Mouse (Mus musculus) limb, embryonic 14.5 days (tissue): ENCODE data around the gene Cyp21a1. TPM values are rescaled to one million over a fixed set of nuclear protein-coding genes. Genes with fewer than 3 reads are reported as not detected.
"Not testable (repeated sequence)": the region's sequence is repeated elsewhere in the genome, so short reads cannot be mapped to it uniquely, and the experiment has no call there.

Source experiments
- ATAC-seq: fragments of 200-750 bp; cut with Nextera tagmentation; 2 replicates; pipeline ENCODE4 v1.8.0; 2017; ENCODE audit warnings: low read depth, moderate number of reproducible peaks, moderate TSS enrichment; ENCODE audit not compliant: low FRiP score
- DNase-seq: peaks from one replicate; pipeline ENCODE4 v3.0.0-alpha.2; 2015; ENCODE audit warnings: low spot score
- H3K27ac ChIP-seq: fragments of 300-500 bp; sonication (generic); replicated peaks from 2 replicates; pipeline ENCODE4 v1.5.1; 2014; ENCODE audit warnings: low read depth, mild to moderate bottlenecking, low read length, moderate library complexity, mixed read lengths
- H3K27me3 ChIP-seq: fragments of 300-500 bp; sonication (generic); 2 replicates; pipeline ENCODE4 v1.6.1; 2014; ENCODE audit warnings: low read length, mixed read lengths; ENCODE audit not compliant: control insufficient read depth, insufficient read depth
- H3K36me3 ChIP-seq: fragments of 300-500 bp; sonication (generic); 2 replicates; pipeline ENCODE4 v1.6.1; 2014; ENCODE audit warnings: mild to moderate bottlenecking, low read length, moderate library complexity, mixed read lengths; ENCODE audit not compliant: control insufficient read depth, insufficient read depth
- H3K4me1 ChIP-seq: fragments of 300-500 bp; sonication (generic); 2 replicates; pipeline ENCODE4 v1.6.1; 2014; ENCODE audit warnings: antibody characterized with exemption, low read length, mixed read lengths; ENCODE audit not compliant: control insufficient read depth, insufficient read depth
- H3K4me2 ChIP-seq: fragments of 300-500 bp; sonication (generic); replicated peaks from 2 replicates; pipeline ENCODE4 v1.6.1; 2014; ENCODE audit warnings: low read depth, mild to moderate bottlenecking, low read length, moderate library complexity; ENCODE audit not compliant: severe bottlenecking
- H3K4me3 ChIP-seq: fragments of 300-500 bp; sonication (generic); replicated peaks from 2 replicates; pipeline ENCODE4 v1.5.1; 2014; ENCODE audit warnings: low read length
- H3K9ac ChIP-seq: fragments of 300-500 bp; sonication (generic); 2 replicates; pipeline ENCODE4 v1.6.1; 2014; ENCODE audit warnings: mild to moderate bottlenecking, low read depth, low read length, moderate library complexity; ENCODE audit not compliant: severe bottlenecking
- H3K9me3 ChIP-seq: fragments of 300-500 bp; sonication (generic); 2 replicates; pipeline ENCODE4 v1.6.1; 2016; ENCODE audit warnings: low read length; ENCODE audit not compliant: control insufficient read depth
- POLR2A ChIP-seq: fragments of 200-500 bp; IDR thresholded peaks from 2 replicates; pipeline ENCODE4 v1.8.0; 2012; ENCODE audit warnings: inconsistent platforms, mild to moderate bottlenecking, moderate library complexity, borderline replicate concordance; ENCODE audit not compliant: insufficient read depth, insufficient read length; ENCODE audit errors: extremely low read depth
- WGBS: fragments of 180-500 bp; shearing (Covaris S2); extraction: QIAGEN DNeasy Blood & Tissue Kit; methylation state at CpG from one replicate; pipeline ENCODE4 v1.1.7; 2014; 5-methylcytosine and 5-hydroxymethylcytosine counted together
- polyA plus RNA-seq, 2 experiments: library from polyadenylated mRNA; depleted of rRNA in 1 of 2; stranded (reverse) in 1 of 2; unstranded in 1 of 2; fragments of >200 nt; fragmentation: Nextera tagmentation in 1 of 2; extraction: Ambion mirVana in 1 of 2; gene quantifications; 2 replicates each; pipeline versions ENCODE4 v1.2.1 to v1.2.3; 2012 to 2014

Gene Cyp21a1
- polyA plus RNA-seq, 2 experiments, result 0.17 to 0.25 TPM

- Histone ChIP-seq H3K27me3 (no peaks in the 10 kb centered on the region), H3K36me3 (no peaks in the 10 kb centered on the region), H3K9ac (no peak overlapping the region), H3K4me3 (no peak overlapping the region), H3K9me3 (no peaks in the 10 kb centered on the region), H3K4me2 (no peak overlapping the region), H3K4me1 (no peaks in the 10 kb centered on the region), H3K27ac (no peak overlapping the region)
- no peak for DNase-seq
- ATAC-seq, result no peak
- TF ChIP-seq POLR2A, result no peak
- 77% methylated on average over 6 of the region's 6 CpGs for WGBS
Observed at GRCm38 (mm10) chr17:34804871-34805562, 656 bp upstream of the Cyp21a1 start.

- H3K9ac ChIP-seq, H3K27me3 ChIP-seq, H3K4me1 ChIP-seq, H3K4me3 ChIP-seq, DNase-seq, H3K9me3 ChIP-seq, H3K36me3 ChIP-seq, H3K27ac ChIP-seq, ATAC-seq, H3K4me2 ChIP-seq: not testable (repeated sequence)
- WGBS, result 94% methylated on average over 6 of the region's 6 CpGs
Observed at GRCm38 (mm10) chr17:34803367-34803766, 994 bp downstream of the Cyp21a1 start.

DNA sequence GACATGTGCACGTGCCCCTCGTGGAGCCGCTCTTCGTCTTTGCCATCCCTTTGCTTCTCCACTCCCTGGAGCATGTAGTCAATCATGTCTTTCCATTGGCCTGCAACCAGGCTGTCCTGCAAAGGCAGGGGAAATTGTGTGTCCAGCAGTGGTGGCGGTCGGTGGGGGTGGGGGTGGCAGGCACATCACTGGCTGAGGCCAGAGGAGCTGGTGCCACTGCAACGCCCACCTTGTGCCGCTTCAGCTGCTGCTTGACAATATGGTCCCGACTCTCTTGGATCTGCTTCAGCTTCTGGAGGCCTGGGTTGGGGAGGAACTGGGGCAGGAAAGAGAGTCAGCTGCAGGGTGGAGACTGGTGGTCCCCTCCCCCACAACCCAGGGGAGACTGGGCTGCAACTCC is 1.6 kb downstream of the Cyp21a1 start:
- not testable (repeated sequence) for H3K9me3 ChIP-seq, H3K27me3 ChIP-seq
- 91% methylated on average over 9 of the region's 9 CpGs for WGBS

DNA sequence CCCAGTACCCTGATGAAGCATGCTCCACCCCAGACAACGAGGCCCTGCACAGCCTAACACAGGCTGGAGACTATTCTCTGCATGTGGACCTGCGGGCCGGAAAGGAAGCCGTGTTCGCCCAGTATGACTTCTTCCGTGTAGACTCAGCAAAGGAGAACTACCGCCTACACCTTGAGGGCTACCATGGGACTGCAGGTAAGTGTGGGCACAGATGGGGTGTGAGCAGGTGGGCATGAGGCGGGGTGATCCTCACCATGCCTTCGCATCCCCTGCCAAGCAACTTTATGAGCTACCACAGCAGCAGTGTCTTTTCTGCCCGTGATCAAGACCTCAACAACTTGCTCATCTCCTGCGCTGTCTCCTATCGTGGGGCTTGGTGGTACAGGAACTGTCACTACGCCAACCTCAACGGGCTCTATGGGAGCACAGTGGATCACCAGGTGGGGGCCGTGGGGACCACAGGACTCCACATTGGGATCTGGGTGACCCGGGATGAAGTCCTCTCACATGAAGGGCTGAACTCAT is 3.5 kb downstream of the Cyp21a1 start:
- not testable (repeated sequence) for H3K9me3 ChIP-seq, DNase-seq, ATAC-seq, H3K4me3 ChIP-seq, H3K4me2 ChIP-seq, H3K27ac ChIP-seq, H3K36me3 ChIP-seq, H3K27me3 ChIP-seq, H3K9ac ChIP-seq, H3K4me1 ChIP-seq
- WGBS, result 92% methylated on average over 16 of the region's 16 CpGs

More for the DNA sequence above, 1.6 kb downstream of the Cyp21a1 start:
- H3K4me3 ChIP-seq, H3K9ac ChIP-seq, H3K4me2 ChIP-seq, H3K36me3 ChIP-seq, DNase-seq, H3K4me1 ChIP-seq, H3K27ac ChIP-seq, ATAC-seq: not testable (repeated sequence)

DNA sequence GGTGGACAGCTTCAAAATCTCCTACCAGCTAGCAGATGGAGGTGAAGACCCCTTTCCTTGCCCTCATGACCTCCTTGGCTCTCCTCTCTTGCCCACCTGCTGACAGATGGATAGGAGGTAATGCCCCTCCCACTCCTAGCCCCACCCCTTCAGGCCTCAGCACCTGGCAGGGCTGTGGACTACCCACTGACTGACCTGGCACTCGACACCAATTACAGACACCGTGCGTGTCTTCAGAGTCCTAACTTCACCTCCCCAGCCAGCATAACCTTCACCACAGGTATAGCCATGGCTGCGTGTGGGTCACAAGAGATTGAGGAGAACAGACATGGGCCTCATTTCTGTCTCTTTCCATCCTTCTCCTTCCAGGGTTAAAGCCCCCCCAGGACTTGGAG is 4.8 kb downstream of the Cyp21a1 start:
- H3K4me3 ChIP-seq, result no peak overlapping the region
- ATAC-seq (no peak), DNase-seq (no peak)
- TF ChIP-seq POLR2A, result no peak
- H3K27me3 ChIP-seq, result no peaks in the 10 kb centered on the region
- H3K9me3 ChIP-seq, result no peaks in the 10 kb centered on the region
- H3K36me3 ChIP-seq, result no peaks in the 10 kb centered on the region
- H3K27ac ChIP-seq, result no peak overlapping the region
- H3K9ac ChIP-seq, result no peak overlapping the region
- H3K4me2 ChIP-seq, result no peak overlapping the region
- H3K4me1 ChIP-seq, result no peaks in the 10 kb centered on the region
- WGBS, result 90% methylated on average over 4 of the region's 4 CpGs
